Comparison of ENCODE assay signal across 11 mouse cellular contexts in genomic region chrX:159744035-159744434, GRCm38 (mm10).
DNase-seq lines count a peak whose midpoint lies in the region; ATAC-seq and TF ChIP-seq lines count a peak whose summit lies in the region.
"Had no signal": no experiment of that assay in that cellular context is flagged by ENCODE, and none has a peak within 500 bp of the region (broad histone marks: within the 10 kb centered on the region; RNA-seq: fewer than 3 reads in every experiment).

No protein-coding gene starts in this region.

- no peak overlapping the region for H3K4me2 ChIP-seq in embryonic facial prominence, embryonic 14.5 days (ENCODE audit: low read depth, low read length)
- no peak overlapping the region for H3K4me2 ChIP-seq in lung, embryonic 14.5 days
- H3K4me2 ChIP-seq: neural tube, embryonic 12.5 days had no signal

- H3K27ac ChIP-seq in embryonic facial prominence, embryonic 14.5 days (replicated peaks; ENCODE audit: low read depth, low read length), result no peak overlapping the region
- no peak overlapping the region for H3K27ac ChIP-seq in embryonic facial prominence, embryonic 10.5 days (replicated peaks)
- H3K27ac ChIP-seq in lung, embryonic 14.5 days (ENCODE audit: low read depth), result no peak overlapping the region
- H3K27ac ChIP-seq: liver, embryonic 14.5 days; neural tube, embryonic 12.5 days; stomach, postnatal 0 days had no signal

- H3K9me3 ChIP-seq in embryonic facial prominence, embryonic 14.5 days (ENCODE audit: control insufficient read depth, low read length), result no peaks in the 10 kb centered on the region
- no peaks in the 10 kb centered on the region for H3K9me3 ChIP-seq in embryonic facial prominence, embryonic 10.5 days
- no peaks in the 10 kb centered on the region for H3K9me3 ChIP-seq in lung, embryonic 14.5 days (ENCODE audit: low read depth, low read length)
- H3K9me3 ChIP-seq: neural tube, embryonic 12.5 days had no signal

- peaks cover 13% of the 10 kb centered on the region; the same call in 1 of the 2 replicates for H3K27me3 ChIP-seq in embryonic facial prominence, embryonic 14.5 days (replicated peaks; ENCODE audit: control insufficient read depth, insufficient read depth, low read length)
- peaks cover 82% of the 10 kb centered on the region for H3K27me3 ChIP-seq in embryonic facial prominence, embryonic 10.5 days (replicated peaks; ENCODE audit: low read depth, poor library complexity, severe bottlenecking)
- no peaks in the 10 kb centered on the region for H3K27me3 ChIP-seq in lung, embryonic 14.5 days (ENCODE audit: insufficient read depth, low read length)
- H3K27me3 ChIP-seq: neural tube, embryonic 12.5 days had no signal

- no peaks in the 10 kb centered on the region for H3K4me1 ChIP-seq in embryonic facial prominence, embryonic 14.5 days (ENCODE audit: control insufficient read depth, insufficient read depth, low read length)
- H3K4me1 ChIP-seq in embryonic facial prominence, embryonic 10.5 days, result no peaks in the 10 kb centered on the region
- H3K4me1 ChIP-seq in lung, embryonic 14.5 days (ENCODE audit: insufficient read depth), result no peaks in the 10 kb centered on the region
- no peaks in the 10 kb centered on the region for H3K4me1 ChIP-seq in lung, adult 2 months (ENCODE audit: control insufficient read depth, insufficient read depth, low read length)
- H3K4me1 ChIP-seq: neural tube, embryonic 12.5 days had no signal

- WGBS in embryonic facial prominence, embryonic 14.5 days, result 64% methylated on average over 5 of the region's 5 CpGs
- 80% methylated on average over 5 of the region's 5 CpGs for WGBS in embryonic facial prominence, embryonic 10.5 days
- 44% methylated on average over 5 of the region's 5 CpGs for WGBS in lung, embryonic 14.5 days
- 66% methylated on average over 5 of the region's 5 CpGs for WGBS in lung, adult 2 months

- H3K4me3 ChIP-seq in embryonic facial prominence, embryonic 14.5 days (ENCODE audit: low read depth, low read length), result no peak overlapping the region
- H3K4me3 ChIP-seq in embryonic facial prominence, embryonic 10.5 days, result no peak overlapping the region
- no peak overlapping the region for H3K4me3 ChIP-seq in lung, embryonic 14.5 days (ENCODE audit: low read depth, low read length)
- H3K4me3 ChIP-seq in lung, adult 2 months (replicated peaks; ENCODE audit: extremely low read depth, low read depth, low read length), result no peak overlapping the region
- H3K4me3 ChIP-seq: neural tube, embryonic 12.5 days had no signal

- peak; percentile 60; the same call in 1 of the 2 replicates for ATAC-seq in embryonic facial prominence, embryonic 14.5 days (ENCODE audit: low read depth)
- peak; percentile 83 for ATAC-seq in lung, embryonic 14.5 days (ENCODE audit: insufficient read depth)
- ATAC-seq in megakaryocyte, adult 5-6 weeks (ENCODE audit: poor library complexity, severe bottlenecking), result no peak

- TF ChIP-seq POLR2A in lung, adult 2 months (IDR thresholded peaks at IDR 0.05; ENCODE audit: borderline replicate concordance, extremely low read depth, low read depth, low read length), result no peak

- H3K9ac ChIP-seq in embryonic facial prominence, embryonic 14.5 days (ENCODE audit: low read depth, low read length), result no peak overlapping the region
- H3K9ac ChIP-seq in lung, embryonic 14.5 days, result no peak overlapping the region
- H3K9ac ChIP-seq: liver, embryonic 14.5 days; neural tube, embryonic 12.5 days had no signal

- H3K36me3 ChIP-seq in embryonic facial prominence, embryonic 14.5 days (ENCODE audit: control insufficient read depth, insufficient read depth, low read length), result no peaks in the 10 kb centered on the region
- H3K36me3 ChIP-seq in embryonic facial prominence, embryonic 10.5 days (replicated peaks), result no peaks in the 10 kb centered on the region
- no peaks in the 10 kb centered on the region for H3K36me3 ChIP-seq in lung, embryonic 14.5 days (ENCODE audit: insufficient read depth)
- H3K36me3 ChIP-seq: neural tube, embryonic 12.5 days had no signal

- intact Hi-C loops in heart, postnatal 25 days (cut with DNase I), result no loop called here

- DNase-seq in embryonic facial prominence, embryonic 14.5 days (ENCODE audit: low spot score), result peak; percentile 36
- no peak for DNase-seq in embryonic facial prominence, embryonic 10.5 days (ENCODE audit: low spot score)
- peak; percentile 63 for DNase-seq in lung, embryonic 14.5 days
- DNase-seq in lung, adult 2 months, result no peak
- peak; percentile 31 for DNase-seq in adrenal gland, postnatal 14 days
- DNase-seq in heart, postnatal 25 days (ENCODE audit: low spot score), result peak; percentile 16
- no peak for DNase-seq in thymus, postnatal 4 days

- TF ChIP-seq CTCF in lung, embryonic 14.5 days (IDR thresholded peaks at IDR 0.05; ENCODE audit: low read depth), result no peak
- no peak for TF ChIP-seq CTCF in lung, adult 2 months (IDR thresholded peaks at IDR 0.05; ENCODE audit: insufficient read depth, low read length)

Comparison
In these comparisons a context has a peak if more than half of its experiments do, and no peak if none do; other contexts are left out.
1. DNase-seq: peak in embryonic facial prominence, embryonic 14.5 days (single experiment), lung, embryonic 14.5 days (single experiment), adrenal gland, postnatal 14 days (single experiment) and heart, postnatal 25 days (single experiment); none in embryonic facial prominence, embryonic 10.5 days (single experiment), lung, adult 2 months (single experiment) and thymus, postnatal 4 days (single experiment).